Mouse (Mus musculus) erythroid progenitor cell, adult 5-6 weeks (primary cell): Measurements from ENCODE around the gene Ceacam19. TPM values are rescaled to one million over a fixed set of nuclear protein-coding genes. Genes with fewer than 3 reads are reported as not detected.

Experiments
- ATAC-seq: replicated peaks from 2 replicates; pipeline ENCODE4 v1.8.0; 2016; ENCODE audit warnings: moderate number of reproducible peaks, mild to moderate bottlenecking, moderate TSS enrichment, inconsistent platforms; ENCODE audit not compliant: poor library complexity, low FRiP score, severe bottlenecking
- total RNA-seq, 2 experiments: library from RNA; stranded (forward) in 1 of 2; stranded (reverse) in 1 of 2; fragments of 150-400 nt in 1 of 2; fragments of 186-747, 209-891 nt in 1 of 2; gene quantifications; 2 replicates each; pipeline versions ENCODE4 v1.2.3 to v1.2.4; 2015 to 2017; ENCODE audit warnings: low replicate concordance in 2 of 2

The Ceacam19 gene
- total RNA-seq, 2 experiments from 2014 or later = not detected

DNA sequence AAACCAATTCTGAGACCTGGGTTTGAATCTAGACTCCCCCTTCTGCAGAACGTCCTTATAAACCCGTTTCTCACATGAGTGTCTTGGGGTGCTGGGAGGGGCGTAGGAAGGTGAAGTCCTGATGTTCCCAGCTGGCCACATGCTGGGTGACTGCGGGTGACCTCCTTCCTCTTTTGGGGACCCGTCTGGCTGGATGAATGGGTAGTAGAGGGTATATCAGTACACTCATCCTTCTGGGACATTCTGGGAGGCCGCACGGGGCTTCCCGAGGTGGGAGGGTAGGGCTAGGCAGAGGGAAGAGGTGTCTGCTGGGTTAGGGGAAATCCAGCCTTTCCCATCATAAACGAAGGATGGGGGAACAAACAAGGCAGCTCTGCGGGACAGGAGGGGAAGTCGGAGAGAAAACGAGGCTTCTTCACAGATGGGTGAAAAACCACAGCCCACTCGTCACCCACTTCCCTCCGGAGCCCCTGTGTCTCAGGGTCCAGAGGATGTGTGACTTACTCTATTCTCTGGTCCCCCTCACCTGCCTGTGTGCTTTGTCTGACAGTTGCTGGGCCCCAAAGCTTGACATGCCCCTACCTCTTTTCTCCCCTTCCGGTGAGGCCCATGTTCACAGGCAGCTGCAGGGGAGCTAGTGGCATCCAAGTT, 43.1 kb downstream of the Ceacam19 start:
- ATAC-seq = no peak

DNA sequence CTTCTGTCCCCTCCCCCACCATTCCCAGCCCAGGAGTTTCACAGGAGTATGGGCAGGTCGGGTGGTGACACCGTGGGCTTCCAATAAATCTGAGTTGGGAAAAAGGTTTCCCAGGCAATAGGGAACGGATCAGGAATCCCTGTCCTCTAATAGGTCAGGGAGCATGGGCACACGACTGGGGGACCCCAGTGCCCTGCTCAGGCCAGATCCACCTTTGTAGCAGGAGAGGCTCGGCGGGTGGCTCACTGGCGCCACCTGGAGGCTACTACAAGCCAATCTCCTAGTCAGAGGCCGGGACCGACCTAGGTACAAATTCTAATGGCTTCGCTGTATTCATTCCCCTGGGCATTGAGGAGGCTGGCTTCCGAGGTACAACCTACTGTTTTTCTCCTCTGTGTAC, 44.2 kb downstream of the Ceacam19 start:
- no peak; the same call in 1 of the 2 replicates for ATAC-seq

DNA sequence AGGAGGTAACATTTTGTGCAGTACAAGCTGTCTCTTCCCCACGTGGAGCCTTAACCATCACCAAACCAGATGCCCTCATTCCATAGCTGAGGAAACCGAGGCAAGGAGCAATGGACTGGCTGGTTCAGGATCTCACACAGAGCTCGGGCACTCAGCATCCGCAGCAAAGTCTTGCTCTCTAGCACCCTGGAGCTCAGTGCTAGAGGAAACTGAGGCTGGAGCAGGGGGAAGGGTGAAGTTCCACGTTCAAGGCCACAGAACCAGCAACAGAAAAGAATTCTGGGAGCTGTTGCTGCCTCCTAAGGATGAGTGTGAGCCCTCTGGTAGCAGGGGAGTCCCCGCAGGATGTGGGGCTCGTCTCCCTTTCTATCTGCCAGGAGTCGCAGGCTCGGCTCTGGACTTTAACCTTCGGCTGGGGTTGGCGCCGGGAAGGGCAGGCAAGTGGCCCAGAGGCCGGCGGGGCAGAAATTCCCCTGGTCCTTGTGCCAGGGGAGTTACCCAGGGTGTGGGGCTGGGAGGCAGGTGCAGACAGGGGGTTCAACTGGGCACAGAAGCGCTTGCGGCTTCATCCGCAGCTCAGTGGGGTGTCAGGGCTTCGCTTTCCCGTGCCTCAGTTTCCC, 44.8 kb downstream of the Ceacam19 start:
- no peak for ATAC-seq

DNA sequence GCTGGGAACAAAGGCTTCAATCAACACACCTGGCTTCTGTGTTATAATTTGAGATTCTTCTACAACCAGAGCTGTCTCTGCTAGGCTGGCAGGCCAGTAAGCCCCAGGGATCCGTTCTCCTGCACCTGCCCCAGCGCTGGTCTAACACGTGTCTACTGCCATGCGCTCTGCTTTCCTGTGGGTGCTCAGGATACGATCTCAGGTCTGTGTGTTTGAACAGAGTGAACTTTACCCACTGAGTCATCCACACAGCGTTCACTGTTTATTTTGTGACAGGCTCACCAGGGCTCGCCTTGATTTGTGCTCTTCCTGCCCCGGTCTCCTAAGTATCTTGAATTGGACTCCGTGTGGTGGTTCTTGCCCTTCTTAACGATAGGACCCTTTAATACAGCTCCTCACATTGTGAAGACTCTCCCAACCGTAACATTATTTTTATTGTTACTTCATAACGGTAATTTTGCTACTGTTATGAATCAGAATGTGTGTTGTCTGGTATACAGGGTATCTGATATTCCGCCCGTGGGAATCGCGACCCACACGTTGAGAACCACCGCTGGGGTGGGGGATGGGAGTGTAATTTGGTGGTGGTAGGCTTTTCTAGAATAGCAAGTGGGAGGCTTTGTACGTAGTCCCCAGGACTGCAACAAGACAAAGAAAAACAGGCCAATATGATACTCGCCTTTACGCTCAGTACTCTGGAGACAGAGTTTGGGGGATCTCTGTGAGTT, 45.9 kb downstream of the Ceacam19 start:
- no peak for ATAC-seq

DNA sequence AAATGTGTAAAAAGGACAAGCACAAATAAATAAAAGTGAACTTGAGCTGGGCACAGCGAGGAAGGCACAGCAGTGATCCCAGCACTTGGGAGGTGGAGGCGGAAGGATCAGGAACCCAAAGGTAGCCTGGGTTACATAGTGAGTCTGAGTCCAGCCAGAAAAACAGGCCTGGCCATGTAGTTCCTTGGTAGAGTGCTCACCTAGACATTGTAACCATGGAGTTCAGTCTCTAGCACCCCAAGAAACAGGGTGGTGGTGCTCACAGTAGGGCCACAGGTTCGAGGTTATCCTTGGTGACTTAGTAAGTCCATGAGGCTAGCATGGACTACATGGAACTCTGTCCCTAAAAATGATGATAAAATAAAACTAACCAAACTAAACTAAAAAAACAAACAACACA, 46.8 kb downstream of the Ceacam19 start:
- no peak for ATAC-seq

DNA sequence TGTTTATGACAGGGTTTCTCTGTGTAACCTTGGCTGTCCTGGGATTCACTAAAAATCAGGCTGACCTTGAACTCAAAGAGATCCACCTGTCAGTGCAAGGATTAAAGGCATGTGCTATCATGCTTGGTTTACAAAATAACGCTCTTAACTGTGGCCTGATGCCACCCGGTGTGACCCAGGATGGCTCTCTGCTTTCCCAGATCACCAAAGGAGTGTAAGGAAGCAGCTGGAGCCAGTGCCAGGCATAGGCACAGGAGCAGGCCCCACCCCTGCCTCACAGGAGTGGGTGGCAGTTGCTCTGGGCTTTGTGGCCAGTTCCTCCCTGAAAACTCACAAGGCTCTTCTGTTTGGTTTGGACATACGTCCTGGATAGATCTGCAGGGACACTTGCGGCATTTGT, 47.4 kb downstream of the Ceacam19 start:
- ATAC-seq = no peak

DNA sequence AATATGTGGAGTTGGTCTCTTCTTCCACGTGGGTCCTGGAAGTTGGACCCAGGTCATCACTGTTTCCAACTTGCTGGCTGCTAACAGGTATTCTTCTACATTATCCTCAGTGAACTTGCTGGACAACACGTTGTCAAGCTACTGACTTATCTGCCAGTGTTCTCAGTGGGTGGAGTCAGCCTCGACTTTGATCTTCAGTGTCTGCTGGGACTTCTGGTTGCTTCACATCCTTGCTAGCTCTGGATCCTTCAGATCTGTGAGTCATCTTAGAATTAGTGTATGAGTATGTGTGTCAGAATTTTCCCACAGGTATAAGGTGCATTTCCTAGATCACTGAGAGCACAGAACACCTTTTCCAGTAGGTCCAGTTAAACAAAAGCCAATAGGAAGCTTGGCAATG, 50.9 kb downstream of the Ceacam19 start:
- no peak for ATAC-seq

DNA sequence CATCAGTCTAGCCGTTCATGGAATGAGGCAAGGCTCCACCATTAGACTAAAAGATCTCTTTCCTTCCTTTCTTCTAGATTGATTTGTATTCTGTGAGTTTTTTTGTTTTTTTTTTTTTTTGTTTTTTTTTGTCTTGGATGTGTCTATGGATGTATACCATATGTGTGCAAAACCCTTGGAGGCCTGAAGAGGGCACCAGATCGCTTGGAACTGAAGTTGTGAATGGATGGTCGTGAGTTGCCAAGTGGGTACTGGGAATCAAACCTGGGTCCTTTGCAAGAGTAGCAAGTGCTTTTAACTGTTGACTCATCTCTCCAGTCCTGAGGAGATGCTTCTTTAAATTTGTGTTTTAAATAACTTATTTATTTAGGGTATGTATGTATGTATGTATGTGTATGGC, 53.7 kb downstream of the Ceacam19 start:
- ATAC-seq = no peak

DNA sequence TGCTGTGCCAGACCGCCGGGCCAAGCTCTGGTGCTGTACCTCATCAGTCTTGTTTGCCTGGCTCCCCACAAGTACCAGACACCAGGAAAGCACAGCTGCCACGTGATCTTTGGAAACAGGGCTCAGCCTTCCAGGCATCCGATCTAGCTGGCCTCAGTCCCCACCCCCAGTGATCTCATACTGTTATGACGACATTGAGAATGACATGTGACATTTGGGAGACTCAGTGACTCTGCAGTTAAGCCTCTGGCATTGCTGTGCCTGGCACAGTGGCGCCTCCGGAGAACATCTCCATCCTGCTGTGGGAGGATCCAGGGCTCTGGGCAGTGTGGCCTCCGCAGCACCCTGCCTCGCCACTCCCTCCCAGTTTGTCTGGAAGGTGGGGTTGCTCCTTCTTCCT, 55.9 kb downstream of the Ceacam19 start:
- 0 out of 2 replicates have a peak, but pooled peaks have one; percentile 54 for ATAC-seq

DNA sequence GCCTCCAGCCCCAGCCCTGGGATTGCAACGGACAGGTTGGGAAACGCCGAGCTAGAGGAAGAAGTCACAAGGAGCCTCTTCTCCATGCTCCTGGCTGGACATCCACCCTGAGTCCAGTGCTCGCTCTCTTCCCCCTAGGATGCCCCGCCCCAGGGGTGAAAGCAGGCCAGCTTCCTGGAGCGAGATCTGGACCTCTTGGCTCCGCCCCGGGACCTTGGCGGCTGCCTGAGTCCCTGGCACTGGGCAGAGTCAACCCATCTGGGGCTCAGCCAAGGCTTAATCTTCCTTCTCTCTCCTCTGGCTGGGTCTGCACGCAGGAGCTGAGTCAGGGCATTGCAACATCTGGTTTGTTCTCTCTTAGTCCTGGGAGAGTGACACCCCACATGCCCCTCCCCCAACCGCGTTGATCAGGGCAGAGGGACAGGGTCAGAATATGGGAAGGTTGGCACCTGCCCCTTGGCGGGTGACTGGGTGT, 57.0 kb downstream of the Ceacam19 start:
- ATAC-seq = no peak

DNA sequence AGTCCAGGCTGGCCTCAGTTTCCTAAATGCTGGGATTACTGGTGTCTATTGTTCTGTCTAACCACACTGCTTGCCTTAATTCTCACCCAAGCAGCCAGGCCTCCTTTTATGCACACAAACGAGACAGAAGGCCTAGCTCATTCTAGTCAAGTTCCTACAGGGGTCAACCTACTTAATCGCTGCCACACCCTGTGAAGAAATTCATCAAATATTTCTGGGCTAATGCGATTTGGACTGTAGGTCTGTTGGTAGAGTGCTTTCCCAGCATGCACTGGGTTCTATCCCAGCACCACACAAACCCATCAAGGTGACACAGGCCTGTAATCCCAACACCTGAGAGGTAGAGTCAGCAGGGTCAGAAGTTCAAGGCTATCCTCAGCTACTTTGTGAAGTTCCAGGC, 58.1 kb downstream of the Ceacam19 start:
- ATAC-seq = no peak

DNA sequence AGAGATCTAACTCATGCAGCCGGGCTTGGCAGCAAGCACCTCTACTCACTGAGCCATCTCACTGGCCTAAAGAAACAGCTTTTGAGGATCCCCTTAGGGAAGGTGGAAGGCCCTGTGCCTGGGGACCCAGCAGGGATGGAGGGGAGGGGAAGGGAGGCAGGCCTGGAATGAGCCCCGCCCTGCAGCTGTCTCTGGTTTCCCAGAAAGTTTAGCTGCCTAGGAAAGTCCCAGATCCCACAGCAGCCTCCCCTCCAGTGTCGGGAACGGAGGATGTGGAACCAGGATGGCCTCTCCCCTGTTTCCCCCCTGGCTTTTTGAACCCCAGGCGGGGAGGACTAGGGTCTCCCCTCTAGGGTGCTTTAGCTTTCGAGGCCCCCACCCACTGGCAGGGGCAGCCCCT, 61.0 kb downstream of the Ceacam19 start:
- no peak for ATAC-seq

Other genes with a start within 250 kb of the Ceacam19 start
- 34.8 and 90.5 TPM in 2 replicates for gene Clptm1, start 222.9 kb downstream of the Ceacam19 start, total RNA-seq (2015; ENCODE audit: low replicate concordance)
- gene Clptm1, start 222.9 kb downstream of the Ceacam19 start, total RNA-seq (2017; ENCODE audit: low replicate concordance) = 34.0 and 34.3 TPM in 2 replicates
- 8.0 and 22.7 TPM in 2 replicates for gene Apoc2, start 210.0 kb downstream of the Ceacam19 start, total RNA-seq (2015; ENCODE audit: low replicate concordance)
- gene Apoc2, start 210.0 kb downstream of the Ceacam19 start, total RNA-seq (2017; ENCODE audit: low replicate concordance) = not detected in 2 replicates
- gene Gm44805, start 206.5 kb downstream of the Ceacam19 start, total RNA-seq (2015; ENCODE audit: low replicate concordance) = not detected in 2 replicates
- gene Gm44805, start 206.5 kb downstream of the Ceacam19 start, total RNA-seq (2017; ENCODE audit: low replicate concordance) = not detected in 2 replicates
- not detected in 2 replicates for gene Apoc4, start 206.5 kb downstream of the Ceacam19 start, total RNA-seq (2015; ENCODE audit: low replicate concordance)
- not detected in 2 replicates for gene Apoc4, start 206.5 kb downstream of the Ceacam19 start, total RNA-seq (2017; ENCODE audit: low replicate concordance)
- gene Apoc1, start 195.3 kb downstream of the Ceacam19 start, total RNA-seq (2015; ENCODE audit: low replicate concordance) = 28.1 TPM in 1 of 2 replicates, not detected in the other
- not detected in 2 replicates for gene Apoc1, start 195.3 kb downstream of the Ceacam19 start, total RNA-seq (2017; ENCODE audit: low replicate concordance)
- gene Apoe, start 188.8 kb downstream of the Ceacam19 start, total RNA-seq (2015; ENCODE audit: low replicate concordance) = 49.9 and 66.0 TPM in 2 replicates
- gene Apoe, start 188.8 kb downstream of the Ceacam19 start, total RNA-seq (2017; ENCODE audit: low replicate concordance) = 260 and 282 TPM in 2 replicates
- gene Tomm40, start 172.5 kb downstream of the Ceacam19 start, total RNA-seq (2015; ENCODE audit: low replicate concordance) = 14.7 and 16.9 TPM in 2 replicates
- 8.9 and 10.4 TPM in 2 replicates for gene Tomm40, start 172.5 kb downstream of the Ceacam19 start, total RNA-seq (2017; ENCODE audit: low replicate concordance)
- gene Nectin2, start 137.5 kb downstream of the Ceacam19 start, total RNA-seq (2015; ENCODE audit: low replicate concordance) = not detected in 2 replicates
- 0.64 TPM in 1 of 2 replicates, not detected in the other for gene Nectin2, start 137.5 kb downstream of the Ceacam19 start, total RNA-seq (2017; ENCODE audit: low replicate concordance)
- gene Bcam, start 116.9 kb downstream of the Ceacam19 start, total RNA-seq (2015; ENCODE audit: low replicate concordance) = not detected in 2 replicates
- not detected in 2 replicates for gene Bcam, start 116.9 kb downstream of the Ceacam19 start, total RNA-seq (2017; ENCODE audit: low replicate concordance)
- gene Cblc, start 91.2 kb downstream of the Ceacam19 start, total RNA-seq (2015; ENCODE audit: low replicate concordance) = not detected in 2 replicates
- gene Cblc, start 91.2 kb downstream of the Ceacam19 start, total RNA-seq (2017; ENCODE audit: low replicate concordance) = not detected in 2 replicates
- 15.5 and 21.3 TPM in 2 replicates for gene Bcl3, start 65.2 kb downstream of the Ceacam19 start, total RNA-seq (2015; ENCODE audit: low replicate concordance)
- 0.77 TPM in 1 of 2 replicates, not detected in the other for gene Bcl3, start 65.2 kb downstream of the Ceacam19 start, total RNA-seq (2017; ENCODE audit: low replicate concordance)
- gene Gm19345, start 36.0 kb downstream of the Ceacam19 start, total RNA-seq (2015; ENCODE audit: low replicate concordance) = not detected in 2 replicates
- not detected in 2 replicates for gene Gm19345, start 36.0 kb downstream of the Ceacam19 start, total RNA-seq (2017; ENCODE audit: low replicate concordance)
- gene Ceacam16, start 26.7 kb downstream of the Ceacam19 start, total RNA-seq (2015; ENCODE audit: low replicate concordance) = not detected in 2 replicates
- gene Ceacam16, start 26.7 kb downstream of the Ceacam19 start, total RNA-seq (2017; ENCODE audit: low replicate concordance) = not detected in 2 replicates
- 0.72 TPM in 1 of 2 replicates, not detected in the other for gene Pvr, start 33.2 kb upstream of the Ceacam19 start, total RNA-seq (2015; ENCODE audit: low replicate concordance)
- 0.13 and 2.0 TPM in 2 replicates for gene Pvr, start 33.2 kb upstream of the Ceacam19 start, total RNA-seq (2017; ENCODE audit: low replicate concordance)
- not detected in 2 replicates for gene Igsf23, start 62.8 kb upstream of the Ceacam19 start, total RNA-seq (2015; ENCODE audit: low replicate concordance)
- 2.4 TPM in 1 of 2 replicates, not detected in the other for gene Igsf23, start 62.8 kb upstream of the Ceacam19 start, total RNA-seq (2017; ENCODE audit: low replicate concordance)
- not detected in 2 replicates for gene Ceacam20, start 77.4 kb upstream of the Ceacam19 start, total RNA-seq (2015; ENCODE audit: low replicate concordance)
- not detected in 2 replicates for gene Ceacam20, start 77.4 kb upstream of the Ceacam19 start, total RNA-seq (2017; ENCODE audit: low replicate concordance)
- not detected in 2 replicates for gene Nlrp9b, start 103.5 kb upstream of the Ceacam19 start, total RNA-seq (2015; ENCODE audit: low replicate concordance)
- gene Nlrp9b, start 103.5 kb upstream of the Ceacam19 start, total RNA-seq (2017; ENCODE audit: low replicate concordance) = not detected in 2 replicates
- gene Vmn1r91, start 211.7 kb upstream of the Ceacam19 start, total RNA-seq (2015; ENCODE audit: low replicate concordance) = not detected in 2 replicates
- not detected in 2 replicates for gene Vmn1r91, start 211.7 kb upstream of the Ceacam19 start, total RNA-seq (2017; ENCODE audit: low replicate concordance)
- gene Gm16442, start 234.6 kb upstream of the Ceacam19 start, total RNA-seq (2015; ENCODE audit: low replicate concordance) = not detected in 2 replicates
- not detected in 2 replicates for gene Gm16442, start 234.6 kb upstream of the Ceacam19 start, total RNA-seq (2017; ENCODE audit: low replicate concordance)